Mouse (Mus musculus): ENCODE measurements around the gene Tbc1d20. TPM values are rescaled to one million over a fixed set of nuclear protein-coding genes. Genes with fewer than 3 reads are reported as not detected.
"Not testable (repeated sequence)": the region's sequence is repeated elsewhere in the genome, so short reads cannot be mapped to it uniquely, and the experiment has no call there.

Gene Tbc1d20
- polyA plus RNA-seq, 1 experiment from 2014 or later = 22.6 TPM

DNA sequence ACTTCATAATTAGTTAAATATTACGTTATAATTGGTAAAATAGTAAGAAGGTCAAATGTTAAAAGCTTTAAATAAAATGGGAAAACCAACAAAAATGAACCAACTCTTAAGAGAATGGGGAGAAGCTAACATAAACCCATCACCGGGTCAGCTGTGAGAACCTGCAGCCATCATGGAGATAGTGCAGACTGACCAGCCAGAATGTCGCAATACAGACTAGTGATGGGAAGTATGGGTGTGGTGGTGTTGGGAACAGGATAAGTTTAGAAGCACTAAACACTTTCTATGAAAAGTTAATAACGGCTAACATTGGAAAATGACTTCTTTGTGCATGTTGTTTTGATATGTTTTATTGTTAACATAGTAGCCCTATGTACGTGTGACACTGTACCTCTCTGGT, 6.1 kb upstream of the Tbc1d20 start:
- no peak overlapping the region for H3K4me2 ChIP-seq (replicated peaks; ENCODE audit: low read depth)
- no peaks in the 10 kb centered on the region for H3K27me3 ChIP-seq (ENCODE audit: control insufficient read depth, insufficient read depth, low read length)
- no peak overlapping the region for H3K4me3 ChIP-seq (ENCODE audit: low read depth, low read length)
- no peak overlapping the region for H3K9ac ChIP-seq (ENCODE audit: low read length)
- no peaks in the 10 kb centered on the region for H3K9me3 ChIP-seq (ENCODE audit: control insufficient read depth, low read length)
- DNase-seq (ENCODE audit: low spot score) (no peak), ATAC-seq (ENCODE audit: low FRiP score, low TSS enrichment) (no peak)
- H3K4me1 ChIP-seq (replicated peaks; ENCODE audit: control insufficient read depth, insufficient read depth) = no peaks in the 10 kb centered on the region
- no peak for TF ChIP-seq EP300 (optimal IDR thresholded peaks at IDR 0.05)
- TF ChIP-seq CTCF (IDR thresholded peaks at IDR 0.05; ENCODE audit: low read depth) = no peak
- 88% methylated on average over 5 of the region's 5 CpGs for whole genome bisulfite sequencing
- H3K27ac ChIP-seq (replicated peaks) = no peak overlapping the region
- H3K36me3 ChIP-seq (ENCODE audit: control insufficient read depth, insufficient read depth, low read length) = peaks cover 5% of the 10 kb centered on the region

DNA sequence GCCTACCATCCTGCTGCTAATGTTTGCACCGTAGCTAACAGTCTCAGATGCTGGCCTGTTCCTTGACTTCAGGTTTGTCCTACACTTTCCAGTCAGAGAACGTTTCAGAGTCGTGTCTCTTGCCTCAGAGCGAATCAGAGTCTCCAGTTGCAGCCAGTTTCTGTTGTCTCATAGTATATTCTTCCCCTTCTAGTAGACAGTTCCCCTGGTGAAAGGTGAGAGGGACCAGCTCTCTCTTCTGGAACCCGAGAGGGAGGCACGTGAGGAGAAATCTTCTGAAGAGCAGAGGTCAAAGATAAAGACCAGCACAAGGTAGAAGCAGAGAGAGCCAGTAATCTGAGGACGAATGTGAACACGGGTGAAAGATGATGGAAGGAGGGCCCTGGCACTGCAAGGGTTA, 5.6 kb upstream of the Tbc1d20 start:
- H3K9me3 ChIP-seq (ENCODE audit: control insufficient read depth, low read length) = no peaks in the 10 kb centered on the region
- no peaks in the 10 kb centered on the region for H3K27me3 ChIP-seq (ENCODE audit: control insufficient read depth, insufficient read depth, low read length)
- no peaks in the 10 kb centered on the region for H3K4me1 ChIP-seq (replicated peaks; ENCODE audit: control insufficient read depth, insufficient read depth)
- H3K27ac ChIP-seq (replicated peaks) = no peak overlapping the region
- peaks cover 4% of the 10 kb centered on the region for H3K36me3 ChIP-seq (ENCODE audit: control insufficient read depth, insufficient read depth, low read length)
- TF ChIP-seq EP300 (optimal IDR thresholded peaks at IDR 0.05) (no peak), CTCF (IDR thresholded peaks at IDR 0.05; ENCODE audit: low read depth) (no peak)
- H3K4me2 ChIP-seq (replicated peaks; ENCODE audit: low read depth) = no peak overlapping the region
- no peak overlapping the region for H3K9ac ChIP-seq (ENCODE audit: low read length)
- 72% methylated on average over 8 of the region's 8 CpGs for WGBS
- H3K4me3 ChIP-seq (ENCODE audit: low read depth, low read length) = no peak overlapping the region
- ATAC-seq (ENCODE audit: low FRiP score, low TSS enrichment) = no peak
- no peak for DNase-seq (ENCODE audit: low spot score)

DNA sequence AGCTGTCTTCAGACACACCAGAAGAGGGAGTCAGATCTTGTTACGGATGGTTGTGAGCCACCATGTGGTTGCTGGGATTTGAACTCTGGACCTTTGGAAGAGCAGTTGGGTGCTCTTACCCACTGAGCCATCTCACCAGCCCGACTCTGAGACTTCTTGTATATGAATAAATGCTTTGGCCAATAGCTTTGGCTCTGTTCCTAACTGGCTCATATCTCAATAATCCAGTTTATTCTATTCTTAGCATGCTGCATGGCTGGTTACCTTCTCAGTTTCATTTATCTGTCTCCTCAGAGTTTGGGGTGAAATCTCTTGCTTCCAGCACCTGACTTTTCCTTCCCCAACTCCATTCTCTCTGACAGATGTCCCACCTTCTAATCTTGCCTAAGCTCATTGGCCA, 4.0 kb upstream of the Tbc1d20 start:
- not testable (repeated sequence) for H3K36me3 ChIP-seq (ENCODE audit: control insufficient read depth, insufficient read depth, low read length); H3K27me3 ChIP-seq (ENCODE audit: control insufficient read depth, insufficient read depth, low read length); H3K27ac ChIP-seq (replicated peaks); H3K9me3 ChIP-seq (ENCODE audit: control insufficient read depth, low read length); H3K4me2 ChIP-seq (replicated peaks; ENCODE audit: low read depth); H3K4me3 ChIP-seq (ENCODE audit: low read depth, low read length); DNase-seq (ENCODE audit: low spot score); ATAC-seq (ENCODE audit: low FRiP score, low TSS enrichment); H3K4me1 ChIP-seq (replicated peaks; ENCODE audit: control insufficient read depth, insufficient read depth); H3K9ac ChIP-seq (ENCODE audit: low read length)
- 39% methylated on average over 1 of the region's 2 CpGs for WGBS

DNA sequence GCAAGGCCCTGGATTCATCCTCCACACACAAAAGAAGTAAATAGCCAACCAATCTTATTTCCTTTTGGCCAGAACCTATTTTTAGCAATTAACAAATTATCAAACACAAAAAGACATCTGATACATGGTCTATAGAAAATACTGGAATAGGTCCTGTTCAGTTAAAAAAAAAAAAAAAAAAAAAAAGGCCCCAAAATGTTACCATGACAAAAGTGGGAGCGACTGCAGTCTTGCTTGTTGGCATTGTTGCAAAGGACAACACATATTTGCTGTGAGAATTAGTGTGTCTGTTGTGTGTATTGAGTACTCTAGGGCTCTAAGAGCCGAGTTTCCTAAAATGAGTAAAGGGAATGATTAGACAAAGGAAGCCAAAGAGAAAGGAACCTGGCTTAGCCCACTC, 1.2 kb upstream of the Tbc1d20 start:
- WGBS = 66% methylated on average over 2 of the region's 2 CpGs

GRCm38 (mm10) chr2:152293179-152293726, 375 bp upstream of the Tbc1d20 start:
- H3K4me1 ChIP-seq (replicated peaks; ENCODE audit: control insufficient read depth, insufficient read depth) = 0 out of 2 replicates have a peak, but pooled peaks cover 4% of the 10 kb centered on the region
- peak overlapping the region; percentile 91 for H3K4me3 ChIP-seq (ENCODE audit: low read depth, low read length)
- peak overlapping the region; percentile 75 for H3K4me2 ChIP-seq (replicated peaks; ENCODE audit: low read depth)
- no peak for TF ChIP-seq EP300 (optimal IDR thresholded peaks at IDR 0.05)
- TF ChIP-seq CTCF (IDR thresholded peaks at IDR 0.05; ENCODE audit: low read depth) = no peak
- WGBS = 1% methylated on average over 15 of the region's 15 CpGs
- peak overlapping the region; percentile 96 for H3K9ac ChIP-seq (ENCODE audit: low read length)
- no peaks in the 10 kb centered on the region for H3K27me3 ChIP-seq (ENCODE audit: control insufficient read depth, insufficient read depth, low read length)
- ATAC-seq (ENCODE audit: low FRiP score, low TSS enrichment) (peak; percentile 63), DNase-seq (ENCODE audit: low spot score) (no peak)
- H3K27ac ChIP-seq (replicated peaks) = no peak overlapping the region
- H3K36me3 ChIP-seq (ENCODE audit: control insufficient read depth, insufficient read depth, low read length) = no peaks in the 10 kb centered on the region
- no peaks in the 10 kb centered on the region for H3K9me3 ChIP-seq (ENCODE audit: control insufficient read depth, low read length)

More for the DNA sequence above, 1.2 kb upstream of the Tbc1d20 start:
- ATAC-seq (ENCODE audit: low FRiP score, low TSS enrichment) (no peak), DNase-seq (ENCODE audit: low spot score) (no peak)
- Histone ChIP-seq H3K4me3 (ENCODE audit: low read depth, low read length) (no peak overlapping the region), H3K4me1 (replicated peaks; ENCODE audit: control insufficient read depth, insufficient read depth) (0 out of 2 replicates have a peak, but pooled peaks cover 4% of the 10 kb centered on the region), H3K9ac (ENCODE audit: low read length) (no peak overlapping the region), H3K4me2 (replicated peaks; ENCODE audit: low read depth) (no peak overlapping the region), H3K27me3 (ENCODE audit: control insufficient read depth, insufficient read depth, low read length) (no peaks in the 10 kb centered on the region), H3K9me3 (ENCODE audit: control insufficient read depth, low read length) (no peaks in the 10 kb centered on the region), H3K27ac (replicated peaks) (no peak overlapping the region), H3K36me3 (ENCODE audit: control insufficient read depth, insufficient read depth, low read length) (no peaks in the 10 kb centered on the region)
- TF ChIP-seq CTCF (IDR thresholded peaks at IDR 0.05; ENCODE audit: low read depth) (no peak), EP300 (optimal IDR thresholded peaks at IDR 0.05) (no peak)

GRCm38 (mm10) chr2:152294541-152294940, 913 bp downstream of the Tbc1d20 start:
- TF ChIP-seq CTCF (IDR thresholded peaks at IDR 0.05; ENCODE audit: low read depth) = no peak
- no peak for TF ChIP-seq EP300 (optimal IDR thresholded peaks at IDR 0.05)
- no peak for DNase-seq (ENCODE audit: low spot score)
- no peak; the same call in 1 of the 2 replicates for ATAC-seq (ENCODE audit: low FRiP score, low TSS enrichment)
- H3K36me3 ChIP-seq (ENCODE audit: control insufficient read depth, insufficient read depth, low read length) = no peaks in the 10 kb centered on the region
- H3K4me3 ChIP-seq (ENCODE audit: low read depth, low read length) = peak overlapping the region; percentile 91
- H3K27me3 ChIP-seq (ENCODE audit: control insufficient read depth, insufficient read depth, low read length) = no peaks in the 10 kb centered on the region
- H3K9me3 ChIP-seq (ENCODE audit: control insufficient read depth, low read length) = no peaks in the 10 kb centered on the region
- no peak overlapping the region for H3K27ac ChIP-seq (replicated peaks)
- H3K4me1 ChIP-seq (replicated peaks; ENCODE audit: control insufficient read depth, insufficient read depth) = 0 out of 2 replicates have a peak, but pooled peaks cover 4% of the 10 kb centered on the region
- peak overlapping the region; percentile 96 for H3K9ac ChIP-seq (ENCODE audit: low read length)
- H3K4me2 ChIP-seq (replicated peaks; ENCODE audit: low read depth) = peak overlapping the region; percentile 75
- 30% methylated on average over 5 of the region's 5 CpGs for WGBS

Data from stomach, postnatal 0 days (tissue).